Mouse (Mus musculus) embryonic fibroblast, embryonic 13.5 days (primary cell): ENCODE data around the gene Itgb1.

Experiments
- CTCF ChIP-seq: IDR thresholded peaks from 2 replicates; pipeline ENCODE4 v1.5.1; 2011; ENCODE audit warnings: mild to moderate bottlenecking, control low read depth, low read length, moderate library complexity, borderline replicate concordance; ENCODE audit not compliant: insufficient read depth
- POLR2A ChIP-seq: IDR thresholded peaks from 2 replicates; pipeline ENCODE4 v1.6.1; 2011; ENCODE audit warnings: low read depth, mild to moderate bottlenecking, control low read depth, low read length, moderate library complexity

GRCm38 (mm10) chr8:128709261-128709660 is 23.8 kb downstream of the Itgb1 start:
- TF ChIP-seq POLR2A = no peak
- TF ChIP-seq CTCF = peak; percentile 72; the same call in 1 of the 2 replicates
